Mouse (Mus musculus): ENCODE data around the gene Gtf3c2. TPM values are rescaled to one million over a fixed set of nuclear protein-coding genes. Genes with fewer than 3 reads are reported as not detected.
A peak's percentile ranks its signal among the peaks of the same experiment; 100 is the strongest.

Gtf3c2 gene
- polyA plus RNA-seq, 1 experiment from 2014 or later: 47.5 TPM

GRCm38 (mm10) chr5:31193631-31194281 lies 13.8 kb upstream of the Gtf3c2 start:
- H3K36me3 ChIP-seq (ENCODE audit: control insufficient read depth, insufficient read depth, low read length): peaks cover 73% of the 10 kb centered on the region
- DNase-seq (ENCODE audit: low spot score) (peak; percentile 6), ATAC-seq (ENCODE audit: low read depth) (no peak)
- H3K9ac ChIP-seq (ENCODE audit: low read depth, low read length): peak overlapping the region; percentile 87
- H3K4me1 ChIP-seq (ENCODE audit: control insufficient read depth, insufficient read depth, low read length): peaks cover 9% of the 10 kb centered on the region
- 10% methylated on average over 25 of the region's 25 CpGs for WGBS
- H3K27me3 ChIP-seq (replicated peaks; ENCODE audit: control insufficient read depth, insufficient read depth, low read length): no peaks in the 10 kb centered on the region
- H3K4me2 ChIP-seq (ENCODE audit: low read depth, low read length): peak overlapping the region; percentile 92
- no peaks in the 10 kb centered on the region for H3K9me3 ChIP-seq (ENCODE audit: control insufficient read depth, low read length)
- H3K4me3 ChIP-seq (ENCODE audit: low read depth, low read length): peak overlapping the region; percentile 86
- peak overlapping the region; percentile 87 for H3K27ac ChIP-seq (replicated peaks; ENCODE audit: low read depth, low read length)

DNA sequence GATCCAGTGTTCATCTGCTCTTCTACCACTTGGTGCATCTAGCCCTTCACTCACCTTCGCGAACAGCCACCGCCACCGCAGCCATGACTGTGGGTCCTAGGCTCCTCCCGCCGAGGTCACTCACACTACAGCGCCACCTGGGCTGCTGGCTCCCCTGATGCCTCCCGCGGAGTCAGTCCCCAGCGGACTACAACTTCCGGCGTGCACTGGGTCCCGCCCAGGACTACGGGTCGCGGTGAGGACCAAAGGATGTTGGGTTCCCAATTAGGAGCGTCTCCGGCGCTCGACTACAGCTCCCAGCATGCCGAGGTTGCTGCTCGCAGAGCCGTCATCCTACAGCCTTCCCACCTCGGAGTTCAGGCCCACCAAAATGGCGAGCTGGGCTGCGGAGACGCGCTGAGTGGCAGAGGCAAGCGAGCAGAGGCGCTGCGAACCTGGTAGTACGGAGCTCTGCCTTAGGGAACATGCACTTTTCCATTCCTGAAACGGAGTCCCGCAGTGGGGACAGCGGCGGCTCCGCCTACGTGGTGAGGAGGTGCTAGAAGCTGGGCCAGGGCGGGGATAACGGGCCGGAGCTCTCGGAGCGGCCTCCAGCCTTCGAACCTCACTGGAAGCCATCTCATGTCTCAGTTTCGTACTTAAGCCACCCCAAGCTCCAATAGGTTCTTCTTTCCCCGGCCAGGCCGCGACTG lies 13.1 kb upstream of the Gtf3c2 start, which contains the start of the genes Snx17 and Eif2b4:
TSS of gene Snx17 (plus strand) at position 289 of the 692 bp plus-strand sequence.
TSS of gene Eif2b4 (minus strand) at position 492 of the 692 bp plus-strand sequence.
- Histone ChIP-seq H3K4me3 (ENCODE audit: low read depth, low read length) (peak within 1 kb of the TSS; percentile 86), H3K36me3 (ENCODE audit: control insufficient read depth, insufficient read depth, low read length) (peaks cover 73% of the 10 kb centered on the region), H3K9me3 (ENCODE audit: control insufficient read depth, low read length) (no peaks in the 10 kb centered on the region), H3K27ac (replicated peaks; ENCODE audit: low read depth, low read length) (peak within 1 kb of the TSS; percentile 87), H3K4me1 (ENCODE audit: control insufficient read depth, insufficient read depth, low read length) (peaks cover 9% of the 10 kb centered on the region), H3K4me2 (ENCODE audit: low read depth, low read length) (peak within 1 kb of the TSS; percentile 92), H3K9ac (ENCODE audit: low read depth, low read length) (peak within 1 kb of the TSS; percentile 87), H3K27me3 (replicated peaks; ENCODE audit: control insufficient read depth, insufficient read depth, low read length) (no peaks in the 10 kb centered on the region)
- ATAC-seq (ENCODE audit: low read depth) (peak; percentile 98), DNase-seq (ENCODE audit: low spot score) (peak; percentile 99)
- under 1% methylated on average over 32 of the region's 48 CpGs for WGBS

- peak overlapping the region; percentile 87 for H3K9ac ChIP-seq (ENCODE audit: low read depth, low read length)
- peak overlapping the region; percentile 86 for H3K4me3 ChIP-seq (ENCODE audit: low read depth, low read length)
- ATAC-seq (ENCODE audit: low read depth) (peak; percentile 56), DNase-seq (ENCODE audit: low spot score) (peak; percentile 78)
- H3K4me1 ChIP-seq (ENCODE audit: control insufficient read depth, insufficient read depth, low read length): peaks cover 9% of the 10 kb centered on the region
- 20% methylated on average over 30 of the region's 42 CpGs for WGBS
- peak overlapping the region; percentile 75 for H3K27ac ChIP-seq (replicated peaks; ENCODE audit: low read depth, low read length)
- H3K4me2 ChIP-seq (ENCODE audit: low read depth, low read length): peak overlapping the region; percentile 75
- no peaks in the 10 kb centered on the region for H3K9me3 ChIP-seq (ENCODE audit: control insufficient read depth, low read length)
- H3K27me3 ChIP-seq (replicated peaks; ENCODE audit: control insufficient read depth, insufficient read depth, low read length): no peaks in the 10 kb centered on the region
- H3K36me3 ChIP-seq (ENCODE audit: control insufficient read depth, insufficient read depth, low read length): peaks cover 73% of the 10 kb centered on the region
These were observed 12.3 kb upstream of the Gtf3c2 start for GRCm38 (mm10) chr5:31192045-31192938.

GRCm38 (mm10) chr5:31190201-31190600 lies 10.3 kb upstream of the Gtf3c2 start:
- no peak overlapping the region for H3K4me3 ChIP-seq (ENCODE audit: low read depth, low read length)
- H3K4me1 ChIP-seq (ENCODE audit: control insufficient read depth, insufficient read depth, low read length): peaks cover 9% of the 10 kb centered on the region
- 90% methylated on average over 9 of the region's 9 CpGs for WGBS
- ATAC-seq (ENCODE audit: low read depth) (no peak), DNase-seq (ENCODE audit: low spot score) (no peak)
- H3K27me3 ChIP-seq (replicated peaks; ENCODE audit: control insufficient read depth, insufficient read depth, low read length): no peaks in the 10 kb centered on the region
- no peaks in the 10 kb centered on the region for H3K9me3 ChIP-seq (ENCODE audit: control insufficient read depth, low read length)
- H3K4me2 ChIP-seq (ENCODE audit: low read depth, low read length): no peak overlapping the region
- peaks cover 58% of the 10 kb centered on the region for H3K36me3 ChIP-seq (ENCODE audit: control insufficient read depth, insufficient read depth, low read length)
- H3K27ac ChIP-seq (replicated peaks; ENCODE audit: low read depth, low read length): no peak overlapping the region
- H3K9ac ChIP-seq (ENCODE audit: low read depth, low read length): no peak overlapping the region

DNA sequence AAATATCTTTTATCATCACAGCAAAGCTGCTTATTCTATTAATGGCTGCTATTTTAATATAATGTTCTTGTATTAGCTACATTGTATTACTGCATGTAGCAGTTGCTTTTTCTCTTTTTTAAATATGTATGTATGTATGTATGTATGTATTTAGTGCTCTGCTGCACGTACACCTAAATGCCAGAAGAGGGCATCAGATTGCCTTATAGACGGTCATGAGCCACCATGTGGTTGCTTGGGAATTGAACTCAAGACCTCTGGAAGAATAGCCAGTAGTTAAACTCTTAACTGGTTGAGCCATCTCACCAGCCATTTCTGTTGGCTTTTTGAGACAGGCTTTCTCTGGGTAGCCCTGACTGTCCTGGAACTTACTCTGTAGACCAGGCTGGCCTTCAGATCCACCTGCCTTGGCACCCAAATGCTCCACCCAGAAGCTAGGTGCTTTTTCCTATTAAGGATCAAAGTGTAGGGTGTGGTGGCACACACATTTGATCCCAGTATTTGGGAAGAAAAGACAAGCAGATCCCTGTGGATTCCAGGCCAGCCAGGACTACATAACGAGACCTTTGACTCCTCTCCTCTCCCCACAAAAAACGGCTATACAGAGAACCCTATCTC lies 8.4 kb upstream of the Gtf3c2 start:
- Histone ChIP-seq H3K4me1 (ENCODE audit: control insufficient read depth, insufficient read depth, low read length) (peaks cover 4% of the 10 kb centered on the region), H3K4me3 (ENCODE audit: low read depth, low read length) (no peak overlapping the region), H3K4me2 (ENCODE audit: low read depth, low read length) (no peak overlapping the region), H3K36me3 (ENCODE audit: control insufficient read depth, insufficient read depth, low read length) (peaks cover 45% of the 10 kb centered on the region), H3K9ac (ENCODE audit: low read depth, low read length) (no peak overlapping the region), H3K9me3 (ENCODE audit: control insufficient read depth, low read length) (no peaks in the 10 kb centered on the region), H3K27me3 (replicated peaks; ENCODE audit: control insufficient read depth, insufficient read depth, low read length) (no peaks in the 10 kb centered on the region), H3K27ac (replicated peaks; ENCODE audit: low read depth, low read length) (no peak overlapping the region)
- 71% methylated on average over 4 of the region's 4 CpGs for WGBS
- ATAC-seq (ENCODE audit: low read depth) (no peak), DNase-seq (ENCODE audit: low spot score) (no peak)

GRCm38 (mm10) chr5:31183678-31184077 lies 3.7 kb upstream of the Gtf3c2 start:
- 58% methylated on average over 4 of the region's 4 CpGs for WGBS

GRCm38 (mm10) chr5:31181183-31181770 lies 1.3 kb upstream of the Gtf3c2 start:
- no peaks in the 10 kb centered on the region for H3K9me3 ChIP-seq (ENCODE audit: control insufficient read depth, low read length)
- no peak overlapping the region; the same call in 1 of the 2 replicates for H3K4me2 ChIP-seq (ENCODE audit: low read depth, low read length)
- DNase-seq (ENCODE audit: low spot score) (no peak), ATAC-seq (ENCODE audit: low read depth) (no peak)
- H3K27me3 ChIP-seq (replicated peaks; ENCODE audit: control insufficient read depth, insufficient read depth, low read length): no peaks in the 10 kb centered on the region
- no peak overlapping the region for H3K4me3 ChIP-seq (ENCODE audit: low read depth, low read length)
- H3K9ac ChIP-seq (ENCODE audit: low read depth, low read length): no peak overlapping the region
- H3K27ac ChIP-seq (replicated peaks; ENCODE audit: low read depth, low read length): peak overlapping the region; percentile 97; the same call in 1 of the 2 replicates
- no peaks in the 10 kb centered on the region; the same call in 1 of the 2 replicates for H3K36me3 ChIP-seq (ENCODE audit: control insufficient read depth, insufficient read depth, low read length)
- peaks cover 10% of the 10 kb centered on the region; the same call in 1 of the 2 replicates for H3K4me1 ChIP-seq (ENCODE audit: control insufficient read depth, insufficient read depth, low read length)
- WGBS: 93% methylated on average over 9 of the region's 9 CpGs

More at GRCm38 (mm10) chr5:31183678-31184077, 3.7 kb upstream of the Gtf3c2 start:
- no peak overlapping the region for H3K27ac ChIP-seq (replicated peaks; ENCODE audit: low read depth, low read length)
- no peaks in the 10 kb centered on the region for H3K27me3 ChIP-seq (replicated peaks; ENCODE audit: control insufficient read depth, insufficient read depth, low read length)
- no peaks in the 10 kb centered on the region for H3K9me3 ChIP-seq (ENCODE audit: control insufficient read depth, low read length)
- ATAC-seq (ENCODE audit: low read depth) (no peak), DNase-seq (ENCODE audit: low spot score) (no peak)
- no peak overlapping the region for H3K9ac ChIP-seq (ENCODE audit: low read depth, low read length)
- H3K4me2 ChIP-seq (ENCODE audit: low read depth, low read length): no peak overlapping the region
- no peak overlapping the region for H3K4me3 ChIP-seq (ENCODE audit: low read depth, low read length)
- H3K4me1 ChIP-seq (ENCODE audit: control insufficient read depth, insufficient read depth, low read length): peaks cover 8% of the 10 kb centered on the region; the same call in 1 of the 2 replicates
- H3K36me3 ChIP-seq (ENCODE audit: control insufficient read depth, insufficient read depth, low read length): peaks cover 20% of the 10 kb centered on the region
